Mouse (Mus musculus): ENCODE measurements around the gene Syt16. TPM values are rescaled to one million over a fixed set of nuclear protein-coding genes. Genes with fewer than 3 reads are reported as not detected.

The Syt16 gene
- polyA plus RNA-seq, 1 experiment: not detected

DNA sequence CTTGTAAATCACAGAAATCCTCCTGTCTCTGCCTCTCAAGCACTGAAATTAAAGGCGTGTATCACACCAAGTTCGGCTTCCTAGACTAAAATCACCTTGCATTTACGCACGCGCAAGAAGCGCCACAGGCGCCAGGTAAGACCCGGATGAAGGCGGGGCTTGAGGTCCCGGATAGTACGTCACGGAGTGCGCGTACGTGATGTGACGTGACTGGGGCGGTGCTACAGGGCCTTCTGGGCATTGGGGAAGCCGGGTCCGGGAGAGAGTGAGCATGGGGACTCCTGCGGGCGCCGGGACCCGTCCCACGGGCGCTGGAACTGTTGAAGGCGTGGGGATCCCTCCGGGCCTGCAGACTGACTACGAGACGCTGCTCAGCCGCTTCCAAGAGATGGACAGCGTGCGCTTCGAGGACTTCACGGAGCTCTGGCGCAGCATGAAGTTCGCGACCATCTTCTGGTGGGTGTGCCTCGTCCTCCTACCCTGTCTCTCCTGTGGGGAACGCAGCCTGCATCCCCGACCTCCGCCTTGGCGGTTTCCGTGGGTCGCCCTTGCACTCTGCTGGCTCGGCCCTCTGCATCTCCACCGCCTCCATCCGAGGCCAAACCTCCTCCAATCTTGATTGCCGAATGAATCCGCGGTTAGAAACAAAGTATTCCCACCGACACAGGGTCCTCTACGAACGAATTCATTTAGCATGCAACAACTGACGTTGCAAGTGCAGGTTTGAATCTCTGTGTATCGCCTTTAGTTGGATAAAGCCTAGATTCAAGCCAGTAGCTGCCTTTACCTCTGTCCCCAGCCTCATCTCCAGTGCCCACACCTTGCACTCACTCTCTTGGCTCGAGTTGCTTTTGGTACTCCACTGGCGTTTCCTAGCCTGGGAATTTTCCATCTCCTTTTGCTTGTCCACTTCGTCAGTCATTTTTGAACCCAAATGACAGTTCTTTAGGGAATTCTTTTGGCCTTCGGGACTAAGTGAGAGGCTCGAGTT lies 32.9 kb upstream of the Syt16 start, which contains the start of gene Snapc1:
Gene Snapc1, plus strand, starts transcription at position 191 of the 991 bp plus-strand sequence.
- H3K9me3 ChIP-seq (ENCODE audit: control insufficient read depth, low read length): no peaks in the 10 kb centered on the region
- TF ChIP-seq GATA1 (IDR thresholded peaks at IDR 0.05; ENCODE audit: low read length) (no peak), TAL1 (IDR thresholded peaks at IDR 0.05; ENCODE audit: low read length) (no peak)
- H3K27me3 ChIP-seq (ENCODE audit: control insufficient read depth): no peaks in the 10 kb centered on the region
- H3K4me3 ChIP-seq (replicated peaks): peak within 1 kb of the TSS; percentile 70
- peaks cover 18% of the 10 kb centered on the region for H3K4me1 ChIP-seq (ENCODE audit: control insufficient read depth)
- peaks cover 18% of the 10 kb centered on the region for H3K36me3 ChIP-seq (ENCODE audit: control insufficient read depth)

GRCm38 (mm10) chr12:73969142-73969541 lies 28.3 kb upstream of the Syt16 start:
- Histone ChIP-seq H3K4me1 (ENCODE audit: control insufficient read depth) (peaks cover 13% of the 10 kb centered on the region), H3K4me3 (replicated peaks) (no peak overlapping the region), H3K36me3 (ENCODE audit: control insufficient read depth) (peaks cover 44% of the 10 kb centered on the region), H3K9me3 (ENCODE audit: control insufficient read depth, low read length) (peaks cover 5% of the 10 kb centered on the region), H3K27me3 (ENCODE audit: control insufficient read depth) (no peaks in the 10 kb centered on the region)
- no peak for TF ChIP-seq GATA1 (IDR thresholded peaks at IDR 0.05; ENCODE audit: low read length)
- TF ChIP-seq TAL1 (IDR thresholded peaks at IDR 0.05; ENCODE audit: low read length): no peak

DNA sequence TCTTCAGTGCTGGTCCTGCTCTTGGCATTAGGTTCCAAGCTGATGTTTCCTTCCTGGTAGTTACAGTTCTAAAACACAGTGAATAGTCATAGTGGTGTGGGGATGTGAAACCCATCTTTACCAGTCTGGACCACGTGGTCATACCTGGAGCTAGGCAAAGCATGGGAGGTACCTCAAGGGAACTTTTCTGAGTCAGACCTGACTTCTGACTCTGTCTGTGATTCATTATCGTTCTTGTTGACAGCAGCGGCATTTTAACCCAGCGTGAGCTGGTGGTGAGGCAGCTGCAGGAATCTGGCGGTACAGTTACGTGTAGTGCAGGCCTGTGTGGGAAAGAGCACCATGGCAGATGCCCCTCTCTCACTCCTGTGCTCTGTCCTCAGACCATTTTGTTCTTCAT lies 22.9 kb upstream of the Syt16 start:
- Histone ChIP-seq H3K27me3 (ENCODE audit: control insufficient read depth) (no peaks in the 10 kb centered on the region), H3K9me3 (ENCODE audit: control insufficient read depth, low read length) (peaks cover 5% of the 10 kb centered on the region), H3K4me3 (replicated peaks) (no peak overlapping the region), H3K36me3 (ENCODE audit: control insufficient read depth) (peaks cover 60% of the 10 kb centered on the region), H3K4me1 (ENCODE audit: control insufficient read depth) (no peaks in the 10 kb centered on the region)
- no peak for TF ChIP-seq TAL1 (IDR thresholded peaks at IDR 0.05; ENCODE audit: low read length)

GRCm38 (mm10) chr12:73978144-73978543 lies 19.3 kb upstream of the Syt16 start:
- Histone ChIP-seq H3K4me3 (replicated peaks) (no peak overlapping the region), H3K27me3 (ENCODE audit: control insufficient read depth) (no peaks in the 10 kb centered on the region), H3K36me3 (ENCODE audit: control insufficient read depth) (peaks cover 52% of the 10 kb centered on the region), H3K9me3 (ENCODE audit: control insufficient read depth, low read length) (no peaks in the 10 kb centered on the region), H3K4me1 (ENCODE audit: control insufficient read depth) (no peaks in the 10 kb centered on the region)
- TF ChIP-seq GATA1 (IDR thresholded peaks at IDR 0.05; ENCODE audit: low read length) (no peak), TAL1 (IDR thresholded peaks at IDR 0.05; ENCODE audit: low read length) (no peak)

GRCm38 (mm10) chr12:73979667-73980066 lies 17.8 kb upstream of the Syt16 start:
- H3K27me3 ChIP-seq (ENCODE audit: control insufficient read depth): no peaks in the 10 kb centered on the region
- H3K9me3 ChIP-seq (ENCODE audit: control insufficient read depth, low read length): no peaks in the 10 kb centered on the region
- peaks cover 55% of the 10 kb centered on the region for H3K36me3 ChIP-seq (ENCODE audit: control insufficient read depth)
- no peaks in the 10 kb centered on the region for H3K4me1 ChIP-seq (ENCODE audit: control insufficient read depth)
- no peak for TF ChIP-seq GATA1 (IDR thresholded peaks at IDR 0.05; ENCODE audit: low read length)
- no peak for TF ChIP-seq TAL1 (IDR thresholded peaks at IDR 0.05; ENCODE audit: low read length)
- H3K4me3 ChIP-seq (replicated peaks): no peak overlapping the region

GRCm38 (mm10) chr12:73982533-73982932 lies 14.9 kb upstream of the Syt16 start:
- no peak overlapping the region for H3K4me3 ChIP-seq (replicated peaks)
- no peak for TF ChIP-seq GATA1 (IDR thresholded peaks at IDR 0.05; ENCODE audit: low read length)
- no peak for TF ChIP-seq TAL1 (IDR thresholded peaks at IDR 0.05; ENCODE audit: low read length)
- no peaks in the 10 kb centered on the region for H3K4me1 ChIP-seq (ENCODE audit: control insufficient read depth)
- peaks cover 50% of the 10 kb centered on the region for H3K36me3 ChIP-seq (ENCODE audit: control insufficient read depth)
- H3K27me3 ChIP-seq (ENCODE audit: control insufficient read depth): no peaks in the 10 kb centered on the region
- H3K9me3 ChIP-seq (ENCODE audit: control insufficient read depth, low read length): no peaks in the 10 kb centered on the region

GRCm38 (mm10) chr12:73986299-73986698 lies 11.2 kb upstream of the Syt16 start:
- TF ChIP-seq TAL1 (IDR thresholded peaks at IDR 0.05; ENCODE audit: low read length) (no peak), GATA1 (IDR thresholded peaks at IDR 0.05; ENCODE audit: low read length) (no peak)
- no peaks in the 10 kb centered on the region for H3K4me1 ChIP-seq (ENCODE audit: control insufficient read depth)
- H3K36me3 ChIP-seq (ENCODE audit: control insufficient read depth): peaks cover 27% of the 10 kb centered on the region
- no peaks in the 10 kb centered on the region for H3K9me3 ChIP-seq (ENCODE audit: control insufficient read depth, low read length)
- no peak overlapping the region for H3K4me3 ChIP-seq (replicated peaks)
- H3K27me3 ChIP-seq (ENCODE audit: control insufficient read depth): no peaks in the 10 kb centered on the region

- H3K4me1 ChIP-seq (ENCODE audit: control insufficient read depth): no peaks in the 10 kb centered on the region
- no peaks in the 10 kb centered on the region for H3K9me3 ChIP-seq (ENCODE audit: control insufficient read depth, low read length)
- no peak overlapping the region for H3K4me3 ChIP-seq (replicated peaks)
- TF ChIP-seq GATA1 (IDR thresholded peaks at IDR 0.05; ENCODE audit: low read length) (no peak), TAL1 (IDR thresholded peaks at IDR 0.05; ENCODE audit: low read length) (no peak)
- H3K36me3 ChIP-seq (ENCODE audit: control insufficient read depth): peaks cover 14% of the 10 kb centered on the region
- no peaks in the 10 kb centered on the region for H3K27me3 ChIP-seq (ENCODE audit: control insufficient read depth)
Observed at GRCm38 (mm10) chr12:73988393-73989008, 9.0 kb upstream of the Syt16 start.

DNA sequence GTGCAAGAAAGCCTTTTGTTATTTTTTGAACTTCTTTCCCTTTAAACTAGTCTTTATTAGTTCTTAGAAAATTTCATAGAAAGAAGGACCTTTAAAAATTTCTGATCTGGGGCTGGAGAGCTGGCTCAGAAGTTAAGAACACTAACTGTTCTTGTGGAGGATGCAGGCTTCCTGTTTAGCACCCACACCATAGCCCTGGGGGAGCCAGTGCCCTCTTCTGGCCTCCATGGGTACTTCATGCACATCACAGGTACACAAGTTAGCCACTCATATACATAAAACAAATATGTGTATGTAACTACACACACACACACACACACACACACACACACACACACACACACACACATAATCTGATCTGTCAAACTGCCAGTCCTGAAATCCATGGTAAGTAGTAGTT lies 7.9 kb upstream of the Syt16 start:
- TF ChIP-seq GATA1 (IDR thresholded peaks at IDR 0.05; ENCODE audit: low read length): no peak
- no peak for TF ChIP-seq TAL1 (IDR thresholded peaks at IDR 0.05; ENCODE audit: low read length)
- Histone ChIP-seq H3K36me3 (ENCODE audit: control insufficient read depth) (peaks cover 9% of the 10 kb centered on the region), H3K9me3 (ENCODE audit: control insufficient read depth, low read length) (no peaks in the 10 kb centered on the region), H3K4me1 (ENCODE audit: control insufficient read depth) (no peaks in the 10 kb centered on the region), H3K27me3 (ENCODE audit: control insufficient read depth) (no peaks in the 10 kb centered on the region), H3K4me3 (replicated peaks) (no peak overlapping the region)

Measured in erythroblast, embryonic 14.5 days (primary cell).